Mouse (Mus musculus): ENCODE measurements around the gene Ssxa1.
A peak's percentile ranks its signal among the peaks of the same experiment; 100 is the strongest.
"Not testable (repeated sequence)": the region's sequence is repeated elsewhere in the genome, so short reads cannot be mapped to it uniquely, and the experiment has no call there.

Ssxa1 gene

DNA sequence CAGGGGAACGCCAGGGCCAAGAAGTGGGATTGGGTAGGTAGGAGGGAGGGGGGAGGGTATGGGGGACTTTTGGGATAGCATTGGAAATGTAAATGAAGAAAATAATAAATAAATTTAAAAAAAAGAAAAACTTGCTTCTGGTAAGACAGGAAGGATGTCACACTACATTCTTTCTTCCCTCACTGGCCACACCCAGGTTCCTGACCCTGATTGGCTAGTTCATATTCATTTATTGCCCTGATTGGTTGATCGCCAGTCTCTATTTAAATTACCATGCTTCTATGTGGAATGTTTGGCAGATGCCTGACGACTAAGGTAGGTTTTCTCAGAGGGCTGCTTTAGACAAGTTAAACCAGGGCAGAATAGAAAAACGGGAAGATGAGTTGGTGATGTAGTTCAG is at the start of gene Ssxa1:
Ssxa1 (plus strand) TSS at position 301 of the 400 bp plus-strand sequence.
- no peak for DNase-seq

DNA sequence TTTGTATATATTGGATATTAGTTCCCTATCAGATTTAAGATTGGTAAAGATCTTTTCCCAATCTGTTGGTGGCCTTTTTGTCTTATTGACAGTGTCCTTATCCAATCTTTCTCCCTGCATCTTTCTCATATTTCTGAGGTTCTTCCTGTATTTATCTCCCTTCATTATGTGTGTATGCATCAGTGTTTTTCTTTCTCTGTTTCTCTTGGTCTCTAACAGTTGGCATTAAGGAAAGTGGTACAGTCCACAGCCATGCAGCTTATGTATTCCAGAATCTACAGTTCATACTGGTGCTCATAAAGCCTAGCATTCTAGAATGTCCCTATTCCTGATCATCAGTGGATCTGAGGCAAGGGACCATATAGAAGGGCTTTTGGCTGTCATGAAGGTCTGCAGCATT is 47.5 kb upstream of the Ssxa1 start, which contains the start of gene Spaca5:
Spaca5 (plus strand) TSS at position 301 of the 400 bp plus-strand sequence.
- DNase-seq: no peak

DNA sequence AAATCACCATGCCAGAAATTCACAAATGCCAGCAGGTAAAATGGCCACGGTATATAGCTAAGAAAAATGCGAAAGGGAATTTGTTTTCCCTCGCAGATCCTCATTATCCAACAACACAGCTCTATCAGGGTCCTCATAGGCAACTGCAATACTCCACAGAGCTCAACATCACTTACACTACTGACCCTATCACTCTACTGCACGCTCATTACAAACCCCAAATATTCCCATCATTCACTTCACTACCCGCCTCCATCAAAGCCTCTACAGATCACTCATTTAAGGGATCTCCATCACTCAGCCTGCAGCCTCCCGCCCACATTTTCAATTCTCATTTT is 27.0 kb upstream of the Ssxa1 start:
- DNase-seq: no peak

DNA sequence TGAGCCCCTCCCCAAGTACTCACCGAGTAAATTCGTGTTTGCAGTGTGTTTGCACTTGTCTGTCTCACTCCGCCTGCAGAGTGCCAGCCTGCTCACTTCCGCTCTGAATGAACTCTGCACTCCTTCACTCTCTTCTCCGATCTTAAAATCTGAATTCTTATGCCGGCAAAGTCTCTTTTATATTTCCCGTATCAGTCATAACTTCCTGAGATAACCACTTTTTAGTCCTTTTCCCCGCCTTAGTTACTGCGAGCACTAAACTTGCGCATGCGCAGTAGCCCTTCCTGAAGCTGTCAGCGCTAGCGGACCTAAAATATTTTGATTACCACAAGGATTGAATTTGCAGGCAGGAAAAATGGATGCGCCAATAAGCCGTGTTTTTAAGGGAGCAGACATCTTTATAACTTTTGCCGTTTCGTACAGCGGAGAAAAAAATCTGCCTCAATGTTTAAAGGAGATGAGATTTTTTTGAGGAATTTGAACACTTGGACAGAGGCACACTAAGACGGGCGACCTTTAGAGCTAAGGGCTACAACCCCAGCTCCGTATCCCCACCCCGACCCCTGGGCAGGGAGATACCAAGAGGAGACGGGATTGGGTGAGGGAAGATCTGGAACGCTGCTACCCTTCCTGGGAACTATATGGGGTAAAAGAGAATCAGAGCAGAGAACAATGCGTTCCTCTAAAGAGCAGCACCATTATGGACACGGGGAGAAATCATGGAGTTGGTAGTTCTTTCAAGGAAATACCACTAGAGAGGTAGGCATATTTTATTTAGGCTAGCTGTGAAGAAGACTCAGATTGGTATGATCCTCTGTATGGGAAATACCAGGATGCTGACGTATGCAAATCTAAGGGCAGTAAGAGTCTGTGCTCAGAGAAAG is 26.4 kb upstream of the Ssxa1 start, which contains the start of gene Zfp300:
Zfp300 (minus strand) TSS at position 545 of the 884 bp plus-strand sequence.
- peak; percentile 74 for DNase-seq

DNA sequence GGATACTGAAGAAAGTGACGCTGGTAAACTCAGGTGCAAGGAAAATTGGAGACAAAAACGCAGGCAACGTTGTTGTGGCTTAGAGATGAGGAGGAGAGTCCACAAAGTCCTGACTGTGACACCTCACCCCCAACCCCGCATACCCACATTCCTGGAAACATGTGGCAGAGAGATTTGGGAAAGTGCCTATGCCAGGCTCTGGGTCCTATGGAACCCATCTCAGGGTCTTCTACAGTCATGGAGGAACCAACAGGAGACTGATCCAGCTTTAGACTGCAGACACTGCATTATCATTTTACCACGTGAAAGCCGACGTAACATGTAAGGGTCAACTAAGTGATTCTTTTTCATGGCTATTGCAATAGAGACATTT is 25.8 kb upstream of the Ssxa1 start:
- no peak for DNase-seq

DNA sequence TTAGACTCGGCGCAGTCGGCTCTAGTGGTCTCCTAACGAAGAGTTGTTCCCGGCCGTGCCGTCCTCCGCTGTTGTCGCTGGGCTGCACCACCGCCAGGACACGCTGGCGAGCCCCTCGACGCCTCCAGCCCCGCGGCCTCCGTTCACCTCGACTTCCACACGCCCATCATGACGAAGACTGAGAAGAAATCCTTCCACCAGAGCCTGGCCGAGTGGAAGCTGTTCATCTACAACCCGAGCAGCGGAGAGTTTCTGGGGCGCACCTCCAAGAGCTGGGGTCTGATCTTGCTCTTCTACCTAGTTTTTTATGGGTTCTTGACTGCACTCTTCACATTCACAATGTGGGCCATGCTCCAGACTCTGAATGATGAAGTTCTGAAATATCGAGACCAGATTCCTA is 31.1 kb downstream of the Ssxa1 start:
- not testable (repeated sequence) for DNase-seq
